12 mouse cellular contexts compared by ENCODE assay signal in the genomic region with DNA sequence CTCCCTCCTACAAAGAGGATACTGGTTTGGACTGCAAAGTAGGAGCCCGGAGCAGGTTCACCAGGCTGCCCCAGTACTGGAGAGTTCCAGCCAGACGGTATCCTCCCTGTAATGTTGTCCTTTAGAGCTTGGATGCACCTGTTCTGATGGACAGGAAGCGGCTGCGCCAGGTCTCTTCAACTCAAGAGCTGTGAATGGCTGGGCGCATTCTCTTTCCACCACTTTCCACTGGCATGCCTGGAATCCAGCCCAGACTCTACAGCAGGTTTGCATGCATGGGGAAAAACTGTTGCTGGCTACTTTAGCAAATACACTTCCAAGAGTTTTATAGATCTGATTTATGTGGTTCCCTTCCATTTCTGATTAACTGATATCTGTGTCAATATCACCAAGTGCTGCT. TPM values are rescaled to one million over a fixed set of nuclear protein-coding genes. Genes with fewer than 3 reads are reported as not detected.
DNase-seq lines count a peak whose midpoint lies in the region; ATAC-seq and TF ChIP-seq lines count a peak whose summit lies in the region.
"Had no signal": no experiment of that assay in that cellular context is flagged by ENCODE, and none has a peak within 500 bp of the region (broad histone marks: within the 10 kb centered on the region; RNA-seq: fewer than 3 reads in every experiment).

No protein-coding gene starts in this region.

- no peak for DNase-seq in heart, adult 8-10 months (ENCODE audit: low spot score)
- DNase-seq in MN1 (ENCODE audit: low spot score), result peak; percentile 26
- peak; percentile 64 for DNase-seq in cerebellum, adult 9-11 months
- DNase-seq in lung, adult 18-20 months, result peak; percentile 43 to 45
- no peak for DNase-seq in thymus, adult 2 months
- DNase-seq in natural killer cell, adult 2 months (ENCODE audit: low spot score in 2 of 2), result no peak
- DNase-seq in layer of hippocampus, adult 8-10 months (ENCODE audit: low spot score in 2 of 2), result no peak
- DNase-seq: embryo, embryonic 11 days had no signal

- peak overlapping the region; percentile 37 for H3K4me2 ChIP-seq in heart, embryonic 12.5 days
- H3K4me2 ChIP-seq: limb, embryonic 15.5 days; midbrain, embryonic 11.5 days had no signal

- no peaks in the 10 kb centered on the region; the same call in 1 of the 2 replicates for H3K36me3 ChIP-seq in heart, embryonic 12.5 days
- H3K36me3 ChIP-seq in thymus, adult 2 months (ENCODE audit: control insufficient read depth, insufficient read depth, low read length), result no peaks in the 10 kb centered on the region
- H3K36me3 ChIP-seq: limb, embryonic 15.5 days had no signal

- TF ChIP-seq CTCF in thymus, adult 2 months (IDR thresholded peaks at IDR 0.05; ENCODE audit: borderline replicate concordance, control insufficient read depth, extremely low read depth, insufficient read depth, low read length, poor library complexity), result no peak

- no peak overlapping the region for H3K4me3 ChIP-seq in heart, embryonic 12.5 days
- no peak overlapping the region for H3K4me3 ChIP-seq in thymus, adult 2 months (ENCODE audit: control insufficient read depth, insufficient read depth, low read length)
- H3K4me3 ChIP-seq: limb, embryonic 15.5 days had no signal

- 0 out of 2 replicates have a peak, but pooled peaks cover 3% of the 10 kb centered on the region for H3K9me3 ChIP-seq in heart, embryonic 12.5 days (replicated peaks)
- H3K9me3 ChIP-seq: limb, embryonic 15.5 days had no signal

- no peak for ATAC-seq in heart, embryonic 12.5 days (ENCODE audit: insufficient number of reproducible peaks, low FRiP score)

- no peak overlapping the region for H3K9ac ChIP-seq in heart, embryonic 12.5 days
- H3K9ac ChIP-seq: limb, embryonic 15.5 days had no signal

- TF ChIP-seq POLR2A in thymus, adult 2 months (IDR thresholded peaks at IDR 0.05; ENCODE audit: control insufficient read depth, extremely low read depth, insufficient read depth, low read length, poor library complexity), result no peak

- peaks cover 9% of the 10 kb centered on the region for H3K4me1 ChIP-seq in heart, embryonic 12.5 days (replicated peaks)
- H3K4me1 ChIP-seq in thymus, adult 2 months (replicated peaks; ENCODE audit: control insufficient read depth, insufficient read depth, low read length), result no peaks in the 10 kb centered on the region

- H3K27me3 ChIP-seq in heart, embryonic 12.5 days (replicated peaks), result no peaks in the 10 kb centered on the region
- no peaks in the 10 kb centered on the region for H3K27me3 ChIP-seq in thymus, adult 2 months (ENCODE audit: control insufficient read depth, insufficient read depth, low read length)
- H3K27me3 ChIP-seq: limb, embryonic 15.5 days had no signal

- 38% methylated on average over 5 of the region's 5 CpGs for WGBS in heart, embryonic 12.5 days
- 91% methylated on average over 5 of the region's 5 CpGs for WGBS in thymus, adult 2 months

- no peak overlapping the region for H3K27ac ChIP-seq in heart, embryonic 12.5 days (ENCODE audit: poor library complexity, severe bottlenecking)
- no peak overlapping the region for H3K27ac ChIP-seq in thymus, adult 2 months (ENCODE audit: control insufficient read depth, insufficient read depth, low read length)
- H3K27ac ChIP-seq: limb, embryonic 15.5 days had no signal

RNA-seq across cellular contexts. Expression of a gene that starts 8.5 kb away (rescaled TPM):
- 10.4 and 11.5 TPM in 2 replicates for polyA plus RNA-seq in heart, embryonic 12.5 days (2016; fragmentation: Nextera tagmentation; extraction: Ambion mirVana)
- total RNA-seq in heart, adult 8-10 months (2022), result 1 to 10 TPM; 2.1 to 2.7 (median 2.3) TPM
- polyA plus RNA-seq in thymus, adult 2 months (2012; rRNA removed), result 3.6 TPM in 2 replicates
- 100 to 1,000 TPM; 413 to 462 (median 429) TPM for total RNA-seq in layer of hippocampus, adult 8-10 months (2022)
- total RNA-seq: neutrophil, adult 5-6 weeks had no signal

RNA-seq across cellular contexts. Expression of a gene that starts 8.7 kb away (rescaled TPM):
- polyA plus RNA-seq in heart, embryonic 12.5 days (2016; fragmentation: Nextera tagmentation; extraction: Ambion mirVana), result 9.8 and 10.5 TPM in 2 replicates
- 10 to 100 TPM; 16.1 to 20.0 (median 18.2) TPM for total RNA-seq in heart, adult 8-10 months (2022)
- 50.5 and 66.5 TPM in 2 replicates for polyA plus RNA-seq in thymus, adult 2 months (2012; rRNA removed)
- total RNA-seq in layer of hippocampus, adult 8-10 months (2022), result 1 to 10 TPM; 6.7 to 9.0 (median 8.5) TPM

RNA-seq across cellular contexts. Expression of a gene that starts 59.1 kb away (rescaled TPM):
- 41.8 and 42.4 TPM in 2 replicates for polyA plus RNA-seq in heart, embryonic 12.5 days (2016; fragmentation: Nextera tagmentation; extraction: Ambion mirVana)
- total RNA-seq in heart, adult 8-10 months (2022), result 10 to 100 TPM; 48.0 to 58.0 (median 50.7) TPM
- 34.3 and 36.3 TPM in 2 replicates for polyA plus RNA-seq in thymus, adult 2 months (2012; rRNA removed)
- total RNA-seq in layer of hippocampus, adult 8-10 months (2022), result 10 to 100 TPM; 87.2 to 98.8 (median 91.4) TPM

Comparison
In these comparisons a context has a peak if more than half of its experiments do, and no peak if none do; other contexts are left out.
1. DNase-seq: peak in MN1 (single experiment), cerebellum, adult 9-11 months (single experiment) and lung, adult 18-20 months (2 of 2); none in heart, adult 8-10 months (single experiment), thymus, adult 2 months (single experiment), natural killer cell, adult 2 months (0 of 2) and layer of hippocampus, adult 8-10 months (0 of 2).
2. RNA of a gene that starts 8.5 kb away (total RNA-seq): 413 to 462 TPM in layer of hippocampus, adult 8-10 months; 2.1 to 2.7 TPM in heart, adult 8-10 months; every median in the first group is over 100 times any median in the second.